Mouse (Mus musculus) liver, embryonic 13.5 days (tissue): ENCODE data around the gene Ptpn14. TPM values are rescaled to one million over a fixed set of nuclear protein-coding genes. Genes with fewer than 3 reads are reported as not detected.
A peak's percentile ranks its signal among the peaks of the same experiment; 100 is the strongest.
"Not testable (repeated sequence)": the region's sequence is repeated elsewhere in the genome, so short reads cannot be mapped to it uniquely, and the experiment has no call there.

Source experiments
- ATAC-seq: fragments of 200-750 bp; cut with Nextera tagmentation; 2 replicates; pipeline ENCODE4 v1.8.0; 2017; ENCODE audit warnings: low read depth, mild to moderate bottlenecking, moderate number of reproducible peaks, moderate library complexity
- DNase-seq: peaks from one replicate; pipeline ENCODE4 v3.0.0; 2022
- H3K27ac ChIP-seq: fragments of 300-500 bp; sonication (generic); 2 replicates; pipeline ENCODE4 v1.5.1; 2015; ENCODE audit warnings: moderate library complexity, mild to moderate bottlenecking, inconsistent platforms
- H3K27me3 ChIP-seq: fragments of 300-500 bp; sonication (generic); 2 replicates; pipeline ENCODE4 v1.6.1; 2015; ENCODE audit warnings: mild to moderate bottlenecking, inconsistent platforms
- H3K36me3 ChIP-seq: fragments of 300-500 bp; sonication (generic); 2 replicates; pipeline ENCODE4 v1.6.1; 2015; ENCODE audit warnings: mild to moderate bottlenecking, inconsistent platforms
- H3K4me1 ChIP-seq: fragments of 300-500 bp; sonication (generic); replicated peaks from 2 replicates; pipeline ENCODE4 v1.6.1; 2015; ENCODE audit warnings: inconsistent platforms
- H3K4me2 ChIP-seq: fragments of 300-500 bp; sonication (generic); 2 replicates; pipeline ENCODE4 v1.6.1; 2015; ENCODE audit warnings: inconsistent platforms, mild to moderate bottlenecking, moderate library complexity
- H3K4me3 ChIP-seq: fragments of 300-500 bp; sonication (generic); replicated peaks from 2 replicates; pipeline ENCODE4 v1.5.1; 2015; ENCODE audit warnings: mild to moderate bottlenecking, inconsistent platforms
- H3K9ac ChIP-seq: fragments of 300-500 bp; sonication (generic); 2 replicates; pipeline ENCODE4 v1.6.1; 2015; ENCODE audit warnings: mild to moderate bottlenecking, inconsistent platforms
- H3K9me3 ChIP-seq: fragments of 300-500 bp; sonication (generic); replicated peaks from 2 replicates; pipeline ENCODE4 v1.6.1; 2016; ENCODE audit warnings: inconsistent platforms
- WGBS: fragments of 180-500 bp; shearing (Covaris S2); methylation state at CpG from one replicate; pipeline ENCODE4 v1.1.7; 2015; ENCODE audit not compliant: insufficient replicate concordance; 5-methylcytosine and 5-hydroxymethylcytosine counted together
- polyA plus RNA-seq: library from polyadenylated mRNA; unstranded; fragments of >200 nt; fragmentation: Nextera tagmentation; extraction: Ambion mirVana; gene quantifications from 2 replicates; pipeline ENCODE4 v1.2.1, GENCODE M21; 2015

The Ptpn14 gene
- 0.41 and 0.44 TPM in 2 replicates for polyA plus RNA-seq

- under 1% methylated on average over 92 of the region's 98 CpGs for WGBS
- DNase-seq, result no peak
- Histone ChIP-seq H3K9ac (peak within 1 kb of the TSS; percentile 51), H3K27me3 (peaks cover 73% of the 10 kb centered on the region), H3K9me3 (no peaks in the 10 kb centered on the region), H3K4me3 (peak within 1 kb of the TSS; percentile 54), H3K4me1 (0 out of 2 replicates have a peak, but pooled peaks cover 4% of the 10 kb centered on the region), H3K27ac (peak within 1 kb of the TSS; percentile 55), H3K36me3 (no peaks in the 10 kb centered on the region), H3K4me2 (peak within 1 kb of the TSS; percentile 65)
- ATAC-seq, result peak; percentile 76
Measured at GRCm38 (mm10) chr1:189727884-189728783, at the start of gene Ptpn14. TSS of gene Ptpn14 (plus strand) at chr1:189728268.

GRCm38 (mm10) chr1:189679555-189679954, 48.5 kb upstream of the Ptpn14 start:
- H3K27ac ChIP-seq, result no peak overlapping the region
- no peaks in the 10 kb centered on the region for H3K9me3 ChIP-seq
- no peaks in the 10 kb centered on the region for H3K27me3 ChIP-seq
- WGBS, result 94% methylated on average over 3 of the region's 3 CpGs
- peaks cover 89% of the 10 kb centered on the region for H3K36me3 ChIP-seq
- DNase-seq, result no peak
- H3K4me1 ChIP-seq, result no peaks in the 10 kb centered on the region
- no peak for ATAC-seq
- no peak overlapping the region for H3K9ac ChIP-seq
- H3K4me2 ChIP-seq, result no peak overlapping the region
- no peak overlapping the region for H3K4me3 ChIP-seq

GRCm38 (mm10) chr1:189684786-189685415, 43.2 kb upstream of the Ptpn14 start:
- Histone ChIP-seq H3K9me3 (no peaks in the 10 kb centered on the region), H3K27me3 (no peaks in the 10 kb centered on the region), H3K27ac (no peak overlapping the region), H3K9ac (no peak overlapping the region), H3K4me1 (peaks cover 26% of the 10 kb centered on the region), H3K4me3 (no peak overlapping the region), H3K4me2 (no peak overlapping the region), H3K36me3 (peaks cover 59% of the 10 kb centered on the region)
- DNase-seq (no peak), ATAC-seq (no peak)
- WGBS, result 92% methylated on average over 9 of the region's 9 CpGs

- no peak for DNase-seq
- Histone ChIP-seq H3K4me1 (peaks cover 26% of the 10 kb centered on the region), H3K9me3 (no peaks in the 10 kb centered on the region), H3K36me3 (peaks cover 47% of the 10 kb centered on the region), H3K27ac (no peak overlapping the region), H3K9ac (peak overlapping the region; percentile 86), H3K27me3 (no peaks in the 10 kb centered on the region), H3K4me2 (peak overlapping the region; percentile 83), H3K4me3 (peak overlapping the region; percentile 71)
- ATAC-seq, result no peak
- WGBS, result 76% methylated on average over 6 of the region's 6 CpGs
Measured at GRCm38 (mm10) chr1:189686025-189686424, 42.0 kb upstream of the Ptpn14 start.

GRCm38 (mm10) chr1:189687654-189688387, 40.2 kb upstream of the Ptpn14 start, which contains the start of gene Cenpf:
TSS of gene Cenpf (minus strand) at chr1:189688086.
- DNase-seq (peak; percentile 99), ATAC-seq (peak; percentile 99)
- H3K4me2 ChIP-seq, result peak within 1 kb of the TSS; percentile 83
- peak within 1 kb of the TSS; percentile 71 for H3K4me3 ChIP-seq
- H3K4me1 ChIP-seq, result peaks cover 26% of the 10 kb centered on the region
- no peaks in the 10 kb centered on the region for H3K9me3 ChIP-seq
- peaks cover 32% of the 10 kb centered on the region for H3K36me3 ChIP-seq
- no peaks in the 10 kb centered on the region for H3K27me3 ChIP-seq
- peak within 1 kb of the TSS; percentile 86 for H3K9ac ChIP-seq
- WGBS, result under 1% methylated on average over 55 of the region's 55 CpGs
- peak within 1 kb of the TSS; percentile 77 for H3K27ac ChIP-seq

- Histone ChIP-seq H3K4me2 (peak overlapping the region; percentile 74), H3K4me1 (peaks cover 26% of the 10 kb centered on the region), H3K27ac (peak overlapping the region; percentile 77), H3K27me3 (no peaks in the 10 kb centered on the region), H3K9me3 (no peaks in the 10 kb centered on the region), H3K36me3 (peaks cover 27% of the 10 kb centered on the region), H3K4me3 (peak overlapping the region; percentile 71), H3K9ac (peak overlapping the region; percentile 74)
- WGBS, result 1% methylated on average over 15 of the region's 15 CpGs
- DNase-seq, result no peak
- ATAC-seq, result no peak
Measured at GRCm38 (mm10) chr1:189688388-189688750, 39.7 kb upstream of the Ptpn14 start.

GRCm38 (mm10) chr1:189689050-189689833, 38.8 kb upstream of the Ptpn14 start:
- Histone ChIP-seq H3K27ac (peak overlapping the region; percentile 10; the same call in 1 of the 2 replicates), H3K4me3 (peak overlapping the region; percentile 71), H3K4me1 (peaks cover 26% of the 10 kb centered on the region), H3K9me3 (no peaks in the 10 kb centered on the region), H3K4me2 (peak overlapping the region; percentile 74), H3K9ac (peak overlapping the region; percentile 74), H3K27me3 (no peaks in the 10 kb centered on the region), H3K36me3 (peaks cover 18% of the 10 kb centered on the region)
- no peak for DNase-seq
- ATAC-seq, result no peak
- WGBS, result 45% methylated on average over 4 of the region's 4 CpGs

- H3K27ac ChIP-seq, H3K36me3 ChIP-seq, H3K9ac ChIP-seq, DNase-seq, H3K4me3 ChIP-seq, H3K27me3 ChIP-seq, H3K4me2 ChIP-seq, ATAC-seq, H3K9me3 ChIP-seq: not testable (repeated sequence)
- 44% methylated on average over 3 of the region's 3 CpGs for WGBS
- peaks cover 24% of the 10 kb centered on the region for H3K4me1 ChIP-seq
Measured at GRCm38 (mm10) chr1:189692442-189692841, 35.6 kb upstream of the Ptpn14 start.

- ATAC-seq (no peak), DNase-seq (no peak)
- Histone ChIP-seq H3K36me3 (no peaks in the 10 kb centered on the region), H3K4me1 (peaks cover 16% of the 10 kb centered on the region), H3K27me3 (no peaks in the 10 kb centered on the region), H3K9ac (no peak overlapping the region), H3K9me3 (no peaks in the 10 kb centered on the region), H3K4me2 (no peak overlapping the region), H3K27ac (no peak overlapping the region), H3K4me3 (no peak overlapping the region)
- WGBS, result 36% methylated on average over 2 of the region's 2 CpGs
Measured at GRCm38 (mm10) chr1:189694391-189694790, 33.7 kb upstream of the Ptpn14 start.

- ATAC-seq, result peak; percentile 84
Measured at GRCm38 (mm10) chr1:189695321-189695720, 32.7 kb upstream of the Ptpn14 start.

More at GRCm38 (mm10) chr1:189695321-189695720, 32.7 kb upstream of the Ptpn14 start:
- H3K4me2 ChIP-seq, result no peak overlapping the region
- no peak overlapping the region for H3K9ac ChIP-seq
- no peaks in the 10 kb centered on the region for H3K9me3 ChIP-seq
- H3K4me1 ChIP-seq, result peaks cover 14% of the 10 kb centered on the region
- H3K36me3 ChIP-seq, result no peaks in the 10 kb centered on the region
- no peaks in the 10 kb centered on the region for H3K27me3 ChIP-seq
- H3K27ac ChIP-seq, result no peak overlapping the region
- no peak overlapping the region for H3K4me3 ChIP-seq
- DNase-seq, result no peak
